Mouse (Mus musculus): ENCODE results near the gene Josd2.

Gene Josd2

GRCm38 (mm10) chr7:44446070-44446855, 21.5 kb upstream of the Josd2 start:
- DNase-seq (ENCODE audit: low spot score), result no peak

GRCm38 (mm10) chr7:44453256-44453655, 14.5 kb upstream of the Josd2 start:
- DNase-seq (ENCODE audit: low spot score), result no peak

GRCm38 (mm10) chr7:44456302-44456701, 11.5 kb upstream of the Josd2 start:
- DNase-seq (ENCODE audit: low spot score), result no peak

- DNase-seq (ENCODE audit: low spot score), result no peak
Measured at GRCm38 (mm10) chr7:44460067-44460466, 7.7 kb upstream of the Josd2 start.

- DNase-seq (ENCODE audit: low spot score), result no peak
Measured at GRCm38 (mm10) chr7:44460767-44461502, 6.8 kb upstream of the Josd2 start.

GRCm38 (mm10) chr7:44461503-44462217, 6.1 kb upstream of the Josd2 start:
- DNase-seq (ENCODE audit: low spot score), result no peak

GRCm38 (mm10) chr7:44462218-44463055, 5.3 kb upstream of the Josd2 start:
- DNase-seq (ENCODE audit: low spot score), result no peak

GRCm38 (mm10) chr7:44463056-44463425, 4.7 kb upstream of the Josd2 start:
- no peak for DNase-seq (ENCODE audit: low spot score)

- DNase-seq (ENCODE audit: low spot score), result no peak
Measured at GRCm38 (mm10) chr7:44463556-44464225, 4.1 kb upstream of the Josd2 start.

- DNase-seq (ENCODE audit: low spot score), result no peak
Measured at GRCm38 (mm10) chr7:44464511-44464910, 3.3 kb upstream of the Josd2 start.

GRCm38 (mm10) chr7:44465111-44465510, 2.7 kb upstream of the Josd2 start, which contains the start of gene Aspdh:
Gene Aspdh (plus strand): TSS chr7:44465391.
- DNase-seq (ENCODE audit: low spot score), result no peak

GRCm38 (mm10) chr7:44466006-44466887, 1.5 kb upstream of the Josd2 start:
- no peak for DNase-seq (ENCODE audit: low spot score)

- no peak for DNase-seq (ENCODE audit: low spot score)
Measured at GRCm38 (mm10) chr7:44466888-44467311, 880 bp upstream of the Josd2 start.

- DNase-seq (ENCODE audit: low spot score), result no peak
Measured at GRCm38 (mm10) chr7:44468644-44469285, 985 bp downstream of the Josd2 start.

GRCm38 (mm10) chr7:44469677-44470675, 2.2 kb downstream of the Josd2 start:
- no peak for DNase-seq (ENCODE audit: low spot score)

- no peak for DNase-seq (ENCODE audit: low spot score)
Measured at GRCm38 (mm10) chr7:44470696-44471612, 3.2 kb downstream of the Josd2 start.

GRCm38 (mm10) chr7:44471880-44472557, 4.2 kb downstream of the Josd2 start:
- no peak for DNase-seq (ENCODE audit: low spot score)

Data from lung, postnatal 25 days (tissue).